Mouse (Mus musculus) cerebellum, postnatal 25 days (tissue): ENCODE results near the gene Ctr9.

Experiments
- DNase-seq, 2 experiments: peaks; one replicate each; pipeline ENCODE4 v3.0.0; 2021; ENCODE audit warnings: mixed read lengths in 2 of 2

The Ctr9 gene

GRCm38 (mm10) chr7:111048920-111049319 lies 20.2 kb downstream of the Ctr9 start:
- DNase-seq: no peak

- peak; percentile 55 to 75 for DNase-seq
Observed at GRCm38 (mm10) chr7:111049652-111050421, 21.1 kb downstream of the Ctr9 start.

DNA sequence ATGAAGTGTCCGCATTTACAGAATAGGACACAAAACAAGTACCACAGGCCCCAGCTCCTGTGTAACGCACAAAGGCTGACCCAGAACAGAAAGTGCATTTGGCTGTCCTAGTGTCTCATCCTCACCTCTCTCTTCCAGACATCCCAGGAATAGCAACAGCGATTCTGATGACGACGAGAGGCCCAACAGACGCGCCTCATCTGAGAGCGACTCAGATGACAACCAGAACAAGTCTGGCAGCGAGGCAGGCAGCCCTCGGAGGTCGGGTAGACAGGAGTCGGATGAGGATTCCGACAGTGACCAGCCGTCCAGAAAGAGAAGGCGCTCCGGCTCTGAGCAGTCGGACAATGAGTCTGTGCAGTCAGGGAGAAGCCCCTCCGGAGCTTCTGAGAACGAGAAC lies 26.5 kb downstream of the Ctr9 start:
- DNase-seq: no peak

- DNase-seq: no peak
Observed at GRCm38 (mm10) chr7:111055984-111056657, 27.4 kb downstream of the Ctr9 start.

- no peak for DNase-seq
Observed at GRCm38 (mm10) chr7:111059527-111059926, 30.8 kb downstream of the Ctr9 start.

DNA sequence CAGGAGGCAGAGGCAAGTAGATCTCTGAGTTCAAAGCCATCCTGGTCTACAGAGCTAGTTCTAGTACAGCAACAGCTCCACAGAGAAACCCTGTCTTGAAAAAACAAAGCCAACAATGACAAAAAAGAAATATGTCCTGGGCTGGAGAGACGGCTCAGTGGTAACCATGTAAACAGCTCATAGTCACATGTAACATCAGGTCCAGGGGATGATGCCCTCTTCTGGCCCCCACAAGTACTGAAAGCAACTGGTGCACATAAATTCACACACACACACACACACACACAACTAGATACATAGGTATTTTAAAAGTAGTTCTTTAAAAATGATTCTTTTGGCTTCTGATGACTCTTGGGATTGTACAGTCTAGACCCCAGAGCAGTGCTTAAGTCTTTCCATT lies 34.2 kb downstream of the Ctr9 start:
- no peak for DNase-seq

GRCm38 (mm10) chr7:111068181-111068580 lies 39.4 kb downstream of the Ctr9 start:
- no peak for DNase-seq

GRCm38 (mm10) chr7:111069439-111070166 lies 40.9 kb downstream of the Ctr9 start:
- DNase-seq: no peak

GRCm38 (mm10) chr7:111070167-111070496 lies 41.4 kb downstream of the Ctr9 start:
- no peak for DNase-seq

- DNase-seq: no peak
Observed at GRCm38 (mm10) chr7:111072410-111072809, 43.7 kb downstream of the Ctr9 start.

DNA sequence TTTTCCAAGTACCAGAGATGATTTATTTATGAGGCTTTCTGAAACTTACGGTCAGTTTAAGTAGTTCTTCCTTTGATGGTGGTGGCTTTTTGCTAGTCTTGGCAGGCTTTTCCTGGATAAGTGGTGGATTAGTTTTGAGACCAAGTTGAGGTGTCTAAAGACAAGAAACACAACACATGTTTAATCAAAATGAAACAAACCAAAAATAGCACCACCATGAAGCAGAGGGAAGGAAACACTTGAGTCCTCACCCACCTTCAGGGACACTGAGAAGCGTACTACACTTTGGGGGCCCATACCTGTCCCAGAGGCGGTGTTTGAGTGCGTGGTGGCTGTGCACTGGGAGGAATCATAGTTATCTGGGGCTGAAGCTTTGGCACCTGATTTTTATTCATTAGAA lies 46.5 kb downstream of the Ctr9 start:
- no peak for DNase-seq

DNA sequence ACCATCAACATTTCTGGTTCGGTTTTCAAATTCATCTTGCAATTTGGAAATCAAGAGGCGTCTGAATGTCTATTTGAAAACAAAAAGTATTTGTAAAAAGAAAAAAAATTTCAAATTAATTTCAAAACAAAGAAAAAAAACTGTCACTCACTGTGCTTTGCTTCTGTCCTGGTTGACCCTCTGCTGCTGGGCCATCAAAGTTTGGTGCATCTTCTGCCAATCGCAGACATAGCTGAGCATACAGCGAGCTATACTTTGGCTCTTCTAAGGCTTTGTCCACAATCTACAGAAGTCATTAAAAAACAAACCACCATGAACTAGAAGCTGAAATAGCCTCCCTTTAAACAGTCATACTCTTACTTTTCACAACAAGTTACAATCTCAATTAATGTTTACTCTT lies 49.5 kb downstream of the Ctr9 start:
- DNase-seq: no peak

DNA sequence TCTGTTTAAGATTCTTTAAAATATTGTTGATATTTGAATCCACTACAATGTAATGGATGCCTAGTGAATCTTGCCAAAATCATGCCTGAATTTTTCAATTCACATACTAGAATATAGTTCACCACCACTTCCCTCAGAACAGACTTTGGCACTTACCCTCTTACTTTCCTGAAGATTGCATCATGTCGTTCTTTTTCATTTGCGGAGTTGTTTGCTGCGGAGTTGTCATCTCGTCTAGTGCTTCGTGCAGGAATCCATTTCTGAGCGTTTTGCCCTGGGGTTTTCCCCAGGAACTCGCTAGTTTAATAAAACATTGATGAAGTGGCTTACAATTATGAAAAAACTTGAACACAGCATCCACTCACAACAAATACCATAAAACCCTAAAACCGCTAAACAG lies 51.3 kb downstream of the Ctr9 start:
- DNase-seq: no peak

- no peak for DNase-seq
Observed at GRCm38 (mm10) chr7:111080876-111081275, 52.1 kb downstream of the Ctr9 start.

GRCm38 (mm10) chr7:111082043-111082821 lies 53.5 kb downstream of the Ctr9 start:
- peak; percentile 90 to 91 for DNase-seq

GRCm38 (mm10) chr7:111082822-111083732 lies 54.3 kb downstream of the Ctr9 start, which contains the start of gene Eif4g2:
TSS of gene Eif4g2 (minus strand) at chr7:111083030.
- DNase-seq: peak; percentile 99

DNA sequence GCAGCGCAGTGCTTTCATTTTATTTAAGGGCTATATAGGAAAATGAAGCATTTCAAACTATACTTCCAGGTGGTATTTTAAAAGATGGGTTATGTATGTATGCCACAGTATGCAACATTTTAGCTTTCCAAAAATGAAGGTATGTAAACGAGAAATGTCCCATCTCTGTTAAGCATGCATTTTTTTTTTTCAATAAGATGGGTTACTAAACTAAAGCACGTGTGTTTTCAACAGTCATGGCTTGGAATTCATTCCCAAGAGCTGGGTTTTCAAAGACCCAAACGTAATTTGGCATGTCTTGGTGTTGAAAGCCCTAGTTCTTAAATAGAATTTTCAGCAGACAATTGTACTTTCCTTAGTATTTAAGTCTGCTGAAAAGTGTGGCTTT lies 55.0 kb downstream of the Ctr9 start:
- no peak for DNase-seq

DNA sequence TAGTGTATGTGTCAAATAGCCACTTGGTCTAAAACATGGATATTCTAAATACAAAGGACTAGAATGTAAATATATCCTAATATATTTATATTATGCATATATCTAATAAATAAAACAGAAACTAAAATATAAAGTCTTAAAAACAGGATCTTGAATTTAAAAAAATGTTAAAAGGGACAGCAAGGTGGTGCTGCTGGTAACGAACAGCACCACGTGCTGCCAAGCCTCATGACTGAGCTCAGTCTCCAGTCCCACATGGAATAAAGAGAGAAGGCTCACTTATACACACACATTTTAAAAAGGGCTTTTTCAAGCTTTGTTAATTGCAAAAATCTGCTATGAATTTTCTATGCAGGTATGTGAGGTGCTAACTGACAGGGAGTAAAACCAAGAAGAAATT lies 55.7 kb downstream of the Ctr9 start:
- no peak for DNase-seq

DNA sequence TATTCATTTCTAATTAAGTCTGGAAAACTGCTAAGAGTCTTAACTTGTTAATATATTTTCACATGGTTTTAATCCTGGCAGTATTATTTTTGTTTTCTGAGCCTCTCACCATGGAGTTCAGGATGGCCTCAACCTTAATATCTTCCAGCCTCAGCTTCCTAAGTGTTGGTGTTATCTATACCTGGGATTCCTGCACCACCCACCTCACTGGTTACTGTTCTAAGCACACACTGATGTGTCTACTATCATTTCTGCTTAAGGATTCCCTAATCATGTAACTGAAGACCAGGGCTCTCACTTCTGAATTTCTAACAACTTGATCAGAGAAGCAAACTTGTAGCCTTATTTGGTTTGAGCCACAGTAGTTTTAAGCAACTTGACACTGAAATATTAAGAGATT lies 56.4 kb downstream of the Ctr9 start:
- DNase-seq: no peak

GRCm38 (mm10) chr7:111095169-111095568 lies 66.4 kb downstream of the Ctr9 start:
- no peak for DNase-seq

- DNase-seq: no peak
Observed at GRCm38 (mm10) chr7:111098196-111098595, 69.4 kb downstream of the Ctr9 start.
